Mouse (Mus musculus): ENCODE results near the gene Lyrm2. TPM values are rescaled to one million over a fixed set of nuclear protein-coding genes. Genes with fewer than 3 reads are reported as not detected.

The Lyrm2 gene
- total RNA-seq, 2 experiments from 2014 or later, result 31.8 to 36.5 TPM

Other genes with a start within 250 kb of the Lyrm2 start
- not detected for gene Gja10, start 197.5 kb upstream of the Lyrm2 start, total RNA-seq (2021)
- 1 to 10 TPM; 7.0 to 7.1 TPM for gene Casp8ap2, start 184.8 kb upstream of the Lyrm2 start, total RNA-seq (2021)
- gene Mdn1, start 143.1 kb upstream of the Lyrm2 start, total RNA-seq (2021), result 10 to 100 TPM; 27.7 to 29.6 TPM
- gene Ankrd6, start 150.6 kb downstream of the Lyrm2 start, total RNA-seq (2021), result 1 to 10 TPM; 2.0 to 3.3 TPM
- 10 to 100 TPM; 16.1 to 21.1 TPM for gene Rragd, start 182.8 kb downstream of the Lyrm2 start, total RNA-seq (2021)
- 10 to 100 TPM; 69.9 to 77.8 TPM for gene Ube2j1, start 231.2 kb downstream of the Lyrm2 start, total RNA-seq (2021)